Mouse (Mus musculus) CH12.LX (cell line): ENCODE measurements around the gene Tfap4. TPM values are rescaled to one million over a fixed set of nuclear protein-coding genes. Genes with fewer than 3 reads are reported as not detected.

ENCODE experiments used
- DNase-seq: peaks from one replicate; pipeline ENCODE4 v3.0.0-alpha.2; 2013; ENCODE audit errors: extremely low read depth
- H3K27ac ChIP-seq: 2 replicates; pipeline ENCODE4 v1.5.1; 2012; ENCODE audit warnings: low read depth, mild to moderate bottlenecking, control low read depth, moderate library complexity; ENCODE audit not compliant: insufficient read depth
- H3K27me3 ChIP-seq: replicated peaks from 2 replicates; pipeline ENCODE3; 2012; ENCODE audit warnings: inconsistent platforms
- H3K36me3 ChIP-seq, 2 experiments: replicated peaks in 1 of 2; 2 replicates each; pipeline versions ENCODE3 to v1.6.1; 2012; ENCODE audit warnings: inconsistent platforms in 1 of 2, low read length in 1 of 2, mild to moderate bottlenecking in 1 of 2, mixed read lengths in 1 of 2, moderate library complexity in 1 of 2; ENCODE audit not compliant: control insufficient read depth in 1 of 2, insufficient read depth in 1 of 2
- H3K4me1 ChIP-seq, 2 experiments: 2 replicates each; pipeline ENCODE4 v1.6.1; 2012; ENCODE audit warnings: inconsistent platforms in 1 of 2, moderate library complexity in 1 of 2; ENCODE audit not compliant: insufficient read depth in 2 of 2, control insufficient read depth in 1 of 2
- H3K4me2 ChIP-seq: 2 replicates; pipeline ENCODE4 v1.6.1; 2012; ENCODE audit warnings: low read depth, mild to moderate bottlenecking, control low read depth; ENCODE audit not compliant: poor library complexity, insufficient read depth, severe bottlenecking
- H3K4me3 ChIP-seq, 3 experiments: fragments of 150-350 bp in 1 of 3; sonication (generic) in 1 of 3; replicated peaks in 1 of 3; 2 replicates each; pipeline versions ENCODE3 to v1.5.1; 2011 to 2012; ENCODE audit warnings: low read depth in 2 of 3, low read length in 2 of 3, mild to moderate bottlenecking in 2 of 3, moderate library complexity in 2 of 3, control low read depth in 1 of 3, improper control_type of control experiment in 1 of 3, inconsistent platforms in 1 of 3, mixed read lengths in 1 of 3; ENCODE audit not compliant: poor library complexity in 1 of 3
- H3K79me2 ChIP-seq: replicated peaks from 2 replicates; pipeline ENCODE4 v1.6.1; 2012; ENCODE audit warnings: mild to moderate bottlenecking, moderate library complexity; ENCODE audit not compliant: control insufficient read depth, poor library complexity, insufficient read depth, severe bottlenecking; ENCODE audit errors: extremely low read depth
- H3K9ac ChIP-seq: 2 replicates; pipeline ENCODE4 v1.6.1; 2012; ENCODE audit warnings: low read depth, mild to moderate bottlenecking, control low read depth, moderate library complexity; ENCODE audit not compliant: insufficient read depth
- H3K9me3 ChIP-seq: replicated peaks from 2 replicates; pipeline ENCODE3; 2012; ENCODE audit warnings: low read length, inconsistent platforms, mixed read lengths
- CTCF ChIP-seq, 2 experiments: IDR thresholded peaks in 1 of 2; conservative IDR thresholded peaks in 1 of 2; 2 replicates each; pipeline ENCODE4 v1.5.1; 2011 to 2012; ENCODE audit warnings: low read depth in 2 of 2, low read length in 2 of 2, improper control_type of control experiment in 1 of 2, inconsistent platforms in 1 of 2, mild to moderate bottlenecking in 1 of 2, moderate library complexity in 1 of 2
- E2F4 ChIP-seq: IDR thresholded peaks from 2 replicates; pipeline ENCODE4 v1.6.1; 2011; ENCODE audit warnings: low read depth, low read length, improper control_type of control experiment; ENCODE audit not compliant: insufficient replicate concordance
- ELF1 ChIP-seq: IDR thresholded peaks from 2 replicates; pipeline ENCODE4 v1.6.1; 2014; ENCODE audit warnings: low read depth, mild to moderate bottlenecking, inconsistent platforms, low read length, improper control_type of control experiment
- ETS1 ChIP-seq: conservative IDR thresholded peaks from 2 replicates; pipeline ENCODE4 v1.6.1; 2012; ENCODE audit warnings: low read depth, mild to moderate bottlenecking, inconsistent platforms, low read length, improper control_type of control experiment, moderate library complexity
- GABPA ChIP-seq: IDR thresholded peaks from 2 replicates; pipeline ENCODE4 v1.6.1; 2012; ENCODE audit warnings: low read depth, low read length, improper control_type of control experiment, inconsistent platforms; ENCODE audit not compliant: insufficient replicate concordance
- MAZ ChIP-seq: IDR thresholded peaks from 2 replicates; pipeline ENCODE4 v1.6.1; 2012; ENCODE audit warnings: low read depth, mild to moderate bottlenecking, inconsistent platforms, low read length, improper control_type of control experiment, moderate library complexity
- MYC ChIP-seq: IDR thresholded peaks from 2 replicates; pipeline ENCODE4 v1.6.1; 2011; ENCODE audit warnings: low read depth, mild to moderate bottlenecking, improper control_type of control experiment, low read length
- NRF1 ChIP-seq: IDR thresholded peaks from 2 replicates; pipeline ENCODE4 v1.6.1; 2014; ENCODE audit warnings: low read depth, mild to moderate bottlenecking, inconsistent platforms, low read length, improper control_type of control experiment, moderate library complexity
- POLR2A ChIP-seq: IDR thresholded peaks from 2 replicates; pipeline ENCODE4 v1.6.1; 2011; ENCODE audit warnings: low read depth, mild to moderate bottlenecking, improper control_type of control experiment, low read length
- RAD21 ChIP-seq: IDR thresholded peaks from 2 replicates; pipeline ENCODE4 v1.6.1; 2011; ENCODE audit warnings: low read depth, mild to moderate bottlenecking, low read length, improper control_type of control experiment, moderate library complexity
- SMC3 ChIP-seq: IDR thresholded peaks from 2 replicates; pipeline ENCODE4 v1.6.1; 2011; ENCODE audit warnings: low read depth, low read length, improper control_type of control experiment
- TBP ChIP-seq: conservative IDR thresholded peaks from 2 replicates; pipeline ENCODE4 v1.6.1; 2011; ENCODE audit warnings: low read depth, low read length, improper control_type of control experiment
- TCF12 ChIP-seq: IDR thresholded peaks from 2 replicates; pipeline ENCODE4 v1.6.1; 2014; ENCODE audit warnings: low read depth, mild to moderate bottlenecking, inconsistent platforms, low read length, improper control_type of control experiment
- ZC3H11A ChIP-seq: IDR thresholded peaks from 2 replicates; pipeline ENCODE4 v1.6.1; 2012; ENCODE audit warnings: low read depth, mild to moderate bottlenecking, inconsistent platforms, low read length, improper control_type of control experiment
- ZNF384 ChIP-seq: IDR thresholded peaks from 2 replicates; pipeline ENCODE4 v1.6.1; 2012; ENCODE audit warnings: low read depth, low read length, improper control_type of control experiment, inconsistent platforms
- dilution Hi-C: fragments of 300-500 bp; cut with MboI; formaldehyde crosslinking; loops from 2 replicates; pipeline ENCODE4 v1.14.3; 2020; ENCODE audit warnings: low sequenced_read_pairs; ENCODE audit not compliant: extremely low pct_unique_long_range_greater_than_20kb, extremely low pct_ligation_motif_present
- in situ Hi-C: fragments of 300-500 bp; cut with MboI; formaldehyde crosslinking; loops from 3 replicates; pipeline ENCODE4 v1.14.3; 2019; ENCODE audit warnings: low sequenced_read_pairs, low pct_ligation_motif_present, low pct_unique_long_range_greater_than_20kb, mixed read lengths
- polyA plus RNA-seq: library from polyadenylated mRNA; unstranded; fragments of >175 nt; gene quantifications from 2 replicates; pipeline ENCODE4 v1.2.1, GENCODE M21; 2012; ENCODE audit warnings: low read depth; ENCODE audit not compliant: insufficient read length
- total RNA-seq, 2 experiments: library from RNA; depleted of rRNA; stranded (reverse); fragments of 300-350 nt in 1 of 2; fragments of >200 nt in 1 of 2; gene quantifications; 2 replicates each; pipeline ENCODE4 v1.2.3; 2012 to 2014

Gene Tfap4
- total and polyA plus RNA-seq, 3 experiments = 23.5 to 43.3 (median 24.0) TPM

GRCm38 (mm10) chr16:4608532-4609059 lies 48.9 kb upstream of the Tfap4 start:
- H3K27ac ChIP-seq = no peak overlapping the region
- H3K9me3 ChIP-seq = no peaks in the 10 kb centered on the region
- no peak overlapping the region for H3K4me3 ChIP-seq
- H3K36me3 ChIP-seq = peaks cover 15 to 29% of the 10 kb centered on the region in 2 experiments
- H3K9ac ChIP-seq = no peak overlapping the region
- no peak for TF ChIP-seq MAZ
- peaks cover 5 to 7% of the 10 kb centered on the region in 2 experiments; a peak in 3 of 4 replicates for H3K4me1 ChIP-seq
- DNase-seq = no peak
- H3K27me3 ChIP-seq = no peaks in the 10 kb centered on the region
- dilution Hi-C loops = no loop called here
- in situ Hi-C loops = no loop called here
- H3K4me2 ChIP-seq = no peak overlapping the region
- H3K79me2 ChIP-seq = no peaks in the 10 kb centered on the region

- H3K27ac ChIP-seq = no peak overlapping the region
- peak; percentile 88 for DNase-seq
- H3K27me3 ChIP-seq = no peaks in the 10 kb centered on the region
- in situ Hi-C loops (no loop called here), dilution Hi-C loops (no loop called here)
- peaks cover 5 to 7% of the 10 kb centered on the region in 2 experiments; a peak in 3 of 4 replicates for H3K4me1 ChIP-seq
- TF ChIP-seq TCF12 (no peak), RAD21 (no peak; the same call in none of the 2 replicates), E2F4 (no peak), NRF1 (peak; percentile 36; the same call in 1 of the 2 replicates), POLR2A (0 out of 2 replicates have a peak, but pooled peaks have one; percentile 23), ETS1 (no peak), ZNF384 (peak; percentile 38; the same call in 1 of the 2 replicates), ELF1 (0 out of 2 replicates have a peak, but pooled peaks have one; percentile 18), TBP (no peak), MYC (no peak), CTCF (conservative IDR thresholded peaks at IDR 0.05 in 1 of 2, IDR thresholded peaks at IDR 0.05 in 1 of 2; ENCODE audit: low read depth in 2 of 2, low read length in 2 of 2) (peak; percentile 93 to 99), SMC3 (peak; percentile 99), MAZ (no peak), GABPA (no peak), ZC3H11A (peak; percentile 99)
- no peak overlapping the region for H3K4me3 ChIP-seq
- H3K79me2 ChIP-seq = no peaks in the 10 kb centered on the region
- no peak overlapping the region for H3K4me2 ChIP-seq
- peaks cover 11 to 23% of the 10 kb centered on the region in 2 experiments for H3K36me3 ChIP-seq
- H3K9me3 ChIP-seq = no peaks in the 10 kb centered on the region
- no peak overlapping the region for H3K9ac ChIP-seq
These were observed 48.3 kb upstream of the Tfap4 start for GRCm38 (mm10) chr16:4607818-4608531.
